Mouse (Mus musculus) thymus, adult 18-20 months (tissue): Measurements from ENCODE around the gene Wbp1.

Source experiments
- DNase-seq, 2 experiments: peaks; one replicate each; pipeline ENCODE4 v3.0.0; 2022; ENCODE audit warnings: mixed read lengths in 2 of 2

Wbp1 gene

DNA sequence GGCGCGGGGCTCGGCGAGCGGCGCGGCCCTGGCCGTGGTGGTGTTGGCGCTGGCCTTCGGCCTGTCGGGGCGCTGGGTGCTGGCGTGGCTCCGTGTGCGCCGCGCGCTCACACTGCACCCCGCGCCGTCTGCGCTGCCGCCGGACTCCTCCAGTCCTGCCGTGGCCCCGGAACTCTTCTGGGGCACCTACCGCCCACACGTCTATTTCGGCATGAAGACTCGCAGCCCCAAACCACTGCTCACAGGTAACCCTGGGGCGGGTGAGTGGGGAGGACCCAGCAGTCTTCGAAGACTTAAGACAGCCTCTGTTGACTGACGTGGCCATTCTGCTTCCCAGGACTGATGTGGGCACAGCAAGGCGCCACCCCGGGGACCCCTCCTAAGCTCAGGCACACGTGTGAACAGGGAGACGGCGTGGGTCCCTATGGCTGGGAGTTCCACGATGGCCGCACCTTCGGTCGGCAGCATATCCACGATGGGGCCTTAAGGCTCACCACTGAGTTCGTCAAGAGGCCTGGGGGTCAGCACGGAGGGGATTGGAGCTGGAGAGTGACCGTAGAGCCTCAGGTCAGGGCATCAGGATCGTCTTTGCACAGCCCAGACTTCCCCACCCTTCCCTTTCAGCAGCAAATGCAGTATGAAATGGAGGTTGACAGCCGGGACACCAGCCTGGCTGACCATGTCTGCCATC, 5.5 kb downstream of the Wbp1 start:
- peak in 1 of 2 experiments; percentile 42 for DNase-seq

DNA sequence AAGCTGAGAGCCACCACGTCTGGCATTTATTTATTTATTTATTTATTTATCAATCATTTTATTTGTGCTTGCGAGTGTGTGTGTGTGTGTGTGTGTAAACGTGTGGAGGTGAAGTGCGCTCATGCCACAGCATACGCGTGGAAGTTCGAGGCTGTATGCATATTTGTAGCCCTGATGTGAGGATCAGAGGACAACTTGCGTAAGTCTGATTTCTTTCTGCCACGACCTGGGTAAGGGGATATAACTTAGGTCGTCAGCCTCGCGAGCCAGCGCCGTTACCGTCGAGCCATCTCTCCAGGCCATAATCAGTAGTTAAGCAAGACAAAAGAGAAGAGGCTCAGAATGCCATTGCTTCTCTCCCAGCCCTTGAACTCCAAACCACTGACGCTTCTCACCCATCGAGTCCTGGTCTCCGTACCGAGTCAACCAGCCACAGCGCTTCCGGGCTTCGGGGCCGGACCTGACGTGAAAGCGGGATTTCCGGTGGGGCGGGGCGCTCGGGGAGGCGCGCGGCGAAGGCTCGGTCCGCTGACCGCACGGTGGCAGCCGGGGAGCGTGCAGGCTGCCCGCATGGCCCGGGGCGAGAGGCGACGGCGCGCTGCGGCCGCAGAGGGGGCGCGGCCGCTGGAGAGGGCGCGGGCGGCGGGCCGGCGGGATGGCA, 6.2 kb downstream of the Wbp1 start, which contains the start of gene Mogs:
Gene Mogs, plus strand, starts transcription at position 486 of the 661 bp plus-strand sequence.
- peak; percentile 87 to 88 for DNase-seq

DNA sequence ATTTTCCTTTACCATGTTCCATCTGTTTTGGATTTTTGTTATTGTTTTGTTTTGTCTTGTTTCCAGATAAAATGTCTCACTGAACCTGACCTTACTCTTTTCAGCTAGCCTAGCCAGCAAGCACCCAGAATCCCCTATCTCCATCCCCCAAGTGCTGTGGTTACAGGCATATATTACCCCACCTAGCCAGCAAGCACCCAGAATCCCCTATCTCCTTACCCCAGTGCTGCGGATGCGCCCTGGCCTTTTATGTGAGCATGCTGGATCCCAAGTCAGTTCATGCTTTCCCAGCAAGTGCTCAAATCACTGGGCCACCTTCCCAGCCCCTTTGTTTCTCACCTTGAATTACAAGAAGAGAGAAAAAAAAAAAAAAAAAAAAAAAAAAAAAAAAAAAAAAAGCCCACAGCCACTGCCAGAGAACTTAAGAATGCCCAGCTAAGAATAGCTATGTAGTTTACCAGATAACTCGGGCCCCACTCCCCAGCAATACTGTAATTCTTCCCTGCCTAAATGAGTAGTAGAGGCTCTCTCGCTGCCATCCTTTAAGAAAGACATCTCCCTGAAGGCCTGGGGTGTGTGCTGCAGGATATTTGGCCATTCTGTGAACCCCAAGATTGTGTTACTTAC, 9.7 kb downstream of the Wbp1 start:
- no peak for DNase-seq

DNA sequence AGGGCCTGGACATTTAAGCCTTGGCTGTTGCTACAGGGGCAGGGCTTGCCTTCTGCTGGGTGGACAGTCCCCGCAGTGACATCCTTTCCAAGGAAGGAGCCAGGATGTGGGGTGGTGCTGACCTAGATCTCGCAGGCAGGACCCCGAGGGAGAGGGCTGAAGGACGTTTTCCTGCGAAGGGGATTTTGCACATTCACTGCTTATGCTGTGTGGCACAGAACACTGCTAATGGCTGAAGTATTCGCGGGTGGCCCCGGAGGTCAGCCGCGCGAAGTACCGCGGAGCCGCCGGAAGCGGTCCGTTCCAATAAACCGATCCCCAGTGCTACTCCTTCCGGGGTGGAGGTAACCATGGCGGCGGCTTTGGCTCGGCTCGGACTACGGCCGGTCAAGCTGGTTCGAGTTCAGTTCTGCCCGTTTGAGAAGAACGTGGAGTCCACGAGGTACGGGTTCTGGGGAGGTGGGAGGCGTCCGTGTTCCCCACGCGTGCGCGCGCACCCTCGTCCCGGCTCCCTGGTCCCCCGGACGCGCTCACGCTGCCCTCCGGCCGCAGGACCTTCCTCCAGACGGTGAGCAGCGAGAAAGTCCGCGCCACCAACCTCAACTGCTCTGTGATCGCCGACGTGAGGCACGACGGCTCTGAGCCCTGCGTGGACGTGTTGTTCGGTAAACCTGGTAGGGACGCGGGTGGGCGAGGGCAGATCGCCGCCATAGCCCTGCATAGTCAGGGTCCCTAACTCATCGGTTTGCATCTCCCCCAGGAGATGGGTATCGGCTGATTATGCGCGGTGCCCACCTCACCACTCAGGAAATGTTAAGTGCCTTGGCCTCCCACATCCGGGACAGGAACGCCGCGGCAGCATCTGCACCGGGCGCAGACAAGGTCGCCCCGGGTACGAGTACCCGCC, 12.3 kb downstream of the Wbp1 start, which contains the start of gene Mrpl53:
Gene Mrpl53, plus strand, starts transcription at position 279 of the 907 bp plus-strand sequence.
- DNase-seq: peak; percentile 53 to 64

DNA sequence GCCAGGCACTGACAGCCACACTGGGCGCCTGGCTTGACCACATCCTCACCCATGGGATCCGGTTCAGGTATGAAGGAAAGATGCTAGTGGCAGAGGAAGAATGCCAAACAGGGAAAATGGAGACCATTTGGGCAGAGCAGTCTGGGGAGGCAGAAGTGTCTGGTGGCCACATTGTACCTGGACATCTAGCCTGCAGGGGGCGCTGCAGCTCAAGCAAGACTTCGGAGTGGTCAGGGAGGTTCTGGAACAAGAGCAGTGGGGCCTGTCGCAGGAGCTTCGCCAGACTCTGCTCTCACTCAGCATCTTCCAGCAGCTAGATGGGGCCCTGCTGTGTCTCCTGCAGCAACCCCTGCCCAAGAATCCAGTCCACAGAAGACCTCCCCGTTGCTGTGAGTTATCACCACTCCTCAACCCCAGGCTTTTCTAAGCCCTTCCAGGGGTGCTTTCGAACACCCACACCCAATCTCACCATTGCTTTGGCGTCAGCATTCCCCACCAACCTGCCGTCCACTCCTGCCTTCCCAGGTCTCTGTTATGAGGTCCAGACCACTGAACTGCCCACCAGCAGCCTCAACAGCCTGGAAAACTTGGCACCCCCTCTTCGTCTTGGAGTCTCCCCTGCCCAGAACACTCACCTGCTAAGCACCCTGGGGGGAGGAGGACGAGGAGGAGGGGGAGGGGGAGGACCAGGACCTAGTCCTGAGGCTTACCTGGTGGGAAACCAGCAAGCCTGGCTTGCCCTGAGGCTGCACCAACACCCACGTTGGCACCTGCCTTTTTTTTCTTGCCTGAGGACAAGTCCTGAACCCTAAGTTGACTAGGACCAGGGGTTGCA, 13.6 kb downstream of the Wbp1 start:
- peak; percentile 62 to 69 for DNase-seq

DNA sequence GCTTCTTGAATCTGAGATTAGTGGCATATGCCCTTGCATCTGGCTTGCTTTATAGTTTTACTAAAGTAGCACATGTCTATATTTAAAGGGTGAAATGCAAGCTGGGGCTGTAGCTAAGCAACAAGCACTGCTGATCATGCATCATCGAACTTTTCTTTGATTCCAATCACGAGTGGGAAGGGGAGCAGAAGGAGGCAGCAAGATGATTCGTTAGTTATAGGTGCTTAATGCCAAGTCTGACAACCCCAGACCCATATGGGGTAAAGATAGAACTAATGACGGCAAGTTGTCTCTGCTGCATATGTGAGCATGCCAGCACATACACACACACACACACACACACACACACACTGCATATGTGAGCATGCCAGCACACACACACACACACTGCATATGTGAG, 17.2 kb downstream of the Wbp1 start:
- no peak for DNase-seq

DNA sequence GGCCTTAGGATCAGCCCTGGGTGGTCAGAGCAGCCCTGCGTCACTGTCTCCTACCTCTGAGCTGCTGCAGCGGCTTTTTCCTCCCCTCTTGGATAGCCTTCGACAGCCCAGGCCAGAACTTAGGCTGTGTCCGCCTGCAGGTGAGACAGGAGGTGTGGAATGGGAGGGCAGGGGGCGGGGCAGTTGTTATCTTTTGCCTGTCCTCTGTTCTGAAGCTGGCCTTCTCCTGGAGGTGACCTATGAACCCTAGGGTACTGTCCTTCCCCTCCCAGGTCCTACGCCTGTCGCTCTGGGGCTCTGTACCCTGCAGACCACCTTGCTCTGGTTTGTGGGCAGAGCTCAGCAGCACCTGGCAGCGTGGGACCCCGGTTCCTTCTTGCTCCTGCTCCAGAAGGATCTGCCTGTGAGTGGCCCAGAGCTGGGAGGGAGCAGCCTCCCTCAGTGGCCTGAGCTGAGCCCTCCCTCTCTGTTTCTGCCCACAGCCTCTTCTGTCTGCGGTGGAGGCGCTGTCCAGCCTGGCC, 18.2 kb downstream of the Wbp1 start:
- DNase-seq: no peak

DNA sequence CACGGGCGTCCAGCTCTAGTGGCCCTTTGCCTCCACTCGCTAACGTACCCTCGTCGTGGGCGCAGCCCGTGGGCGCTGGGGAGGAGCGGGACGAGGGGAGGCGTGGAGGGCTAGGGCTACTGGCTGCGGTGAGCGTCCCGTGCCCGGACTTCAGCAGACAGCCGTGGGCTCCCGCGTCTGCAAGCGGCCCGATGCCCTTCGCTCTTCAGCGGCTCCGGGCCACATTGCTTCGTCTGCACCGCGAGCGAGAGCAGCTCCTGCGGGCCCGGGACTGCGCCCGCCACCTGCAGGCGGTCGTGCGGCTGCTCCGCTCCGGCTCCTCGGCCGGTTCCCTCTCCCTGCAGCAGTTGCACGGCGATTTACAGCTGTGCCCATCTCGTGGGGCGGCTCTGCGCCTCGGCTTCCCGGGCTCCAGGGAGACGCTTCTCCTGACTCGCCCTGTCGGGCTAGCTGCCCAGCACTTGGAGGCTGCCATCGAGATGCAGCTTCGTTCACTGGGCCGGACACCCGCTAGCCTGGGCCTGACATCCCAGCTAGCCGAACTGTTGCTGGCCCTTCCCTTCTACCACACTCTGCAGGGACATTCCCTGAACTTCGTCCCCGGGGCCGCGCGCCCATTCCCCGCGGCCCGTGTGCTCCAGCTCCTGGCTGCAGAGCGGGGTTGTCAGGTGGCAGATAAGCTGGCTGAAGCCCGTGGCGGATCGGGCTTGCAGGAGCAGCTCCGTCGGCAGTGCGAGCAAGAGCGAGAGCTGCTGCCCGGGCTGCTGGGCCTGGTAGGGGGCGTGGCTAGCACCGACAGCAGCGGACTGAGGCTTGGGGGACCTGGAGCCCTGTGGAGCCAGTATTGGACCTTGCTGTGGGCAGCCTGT, 19.4 kb downstream of the Wbp1 start:
- DNase-seq: peak; percentile 64 to 68

DNA sequence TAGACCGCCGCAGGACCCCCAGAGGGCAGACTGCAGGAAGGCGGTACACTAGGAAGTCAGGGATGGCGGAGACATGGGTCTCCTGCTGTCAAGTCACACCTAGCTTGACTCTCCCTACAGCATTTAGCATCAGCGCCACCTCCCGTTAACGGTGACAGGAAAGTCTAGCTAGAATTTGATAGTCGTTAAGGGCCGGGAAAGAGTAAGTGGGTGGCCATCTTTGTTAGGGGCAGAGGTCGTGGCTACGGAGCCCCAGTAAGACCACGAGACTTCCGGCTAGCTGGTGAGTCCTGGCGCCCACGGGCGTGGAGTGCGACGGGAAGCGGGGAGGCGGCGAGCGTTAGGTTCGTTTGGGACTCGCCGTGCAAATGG, 20.1 kb downstream of the Wbp1 start, which contains the start of the genes Ccdc142 and Gm42688:
Gene Ccdc142, plus strand, starts transcription at position 286 of the 372 bp plus-strand sequence.
Gene Gm42688, plus strand, starts transcription at position 302 of the 372 bp plus-strand sequence.
- DNase-seq: peak; percentile 83 to 95

DNA sequence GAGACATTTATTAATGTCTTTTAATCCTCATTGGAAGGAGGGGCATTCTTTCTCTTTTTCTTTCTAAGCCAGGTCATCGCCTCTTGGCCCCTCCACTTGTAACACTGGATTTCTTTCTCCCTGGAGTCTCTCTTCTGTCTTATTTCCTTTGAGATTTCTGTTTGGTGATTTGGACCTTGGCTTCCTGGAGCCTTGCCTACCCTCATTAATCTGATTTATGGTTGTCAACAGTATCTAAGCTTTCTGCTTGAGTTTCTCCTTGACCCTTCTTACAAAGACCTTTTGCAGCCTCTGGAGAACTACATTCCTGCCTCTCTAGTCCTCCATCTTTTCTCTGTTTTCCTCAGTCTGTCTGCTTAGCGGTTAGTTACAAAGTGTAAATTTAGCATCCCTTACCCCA, 22.9 kb downstream of the Wbp1 start:
- DNase-seq: no peak

DNA sequence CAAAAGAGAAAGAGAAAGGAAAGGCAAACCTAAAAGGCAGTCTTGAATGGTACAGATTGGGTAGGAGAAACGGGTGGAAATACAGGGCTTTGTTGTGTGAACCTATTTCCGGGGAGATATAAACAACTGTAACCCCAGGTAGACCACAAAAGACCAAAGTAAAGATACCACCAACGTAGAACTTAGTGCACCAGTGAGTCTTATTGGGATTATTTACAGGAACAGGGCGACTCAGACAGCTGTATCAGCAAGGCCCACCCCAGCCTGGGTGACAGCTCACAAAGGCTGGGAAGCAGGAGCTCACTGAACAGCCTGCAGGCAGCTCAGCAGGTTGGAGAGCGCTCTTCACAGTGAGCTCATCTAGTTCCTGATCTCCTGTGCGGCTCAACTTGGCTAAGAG, 25.4 kb downstream of the Wbp1 start:
- peak in 1 of 2 experiments; percentile 57 for DNase-seq

DNA sequence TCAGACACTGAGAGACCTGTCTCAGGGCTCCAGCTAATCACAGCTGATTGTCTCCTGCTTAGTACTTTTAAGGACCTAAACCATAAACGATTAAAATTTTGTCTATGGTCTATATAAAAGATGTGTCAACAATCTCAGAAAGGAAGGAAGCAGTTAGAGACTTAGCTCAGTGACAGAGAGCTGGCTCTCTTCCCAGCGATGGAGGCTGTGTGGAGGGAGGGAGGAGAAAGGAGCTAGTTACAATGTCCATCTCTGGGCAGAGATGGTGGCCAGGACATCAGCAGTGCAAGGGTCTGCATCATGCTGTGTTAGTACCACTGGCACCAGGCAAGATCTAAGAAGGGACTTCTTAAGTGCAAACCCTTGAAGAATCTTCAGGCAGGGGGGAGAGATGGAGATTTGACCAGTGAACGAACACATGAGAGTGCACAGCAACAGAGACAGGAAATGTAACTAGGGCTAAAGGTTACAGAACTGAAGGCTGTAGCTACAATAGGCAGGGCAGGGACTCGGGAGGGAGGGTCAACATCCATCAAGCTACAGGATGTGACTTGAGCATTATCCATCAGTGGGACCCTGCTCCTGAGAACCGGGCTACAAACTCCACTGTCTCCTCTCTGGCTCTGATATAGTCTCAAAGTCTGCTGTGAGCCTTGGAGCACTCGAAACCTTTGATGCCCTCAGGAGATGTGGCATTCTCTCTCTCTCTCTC, 28.8 kb downstream of the Wbp1 start:
- DNase-seq: no peak

DNA sequence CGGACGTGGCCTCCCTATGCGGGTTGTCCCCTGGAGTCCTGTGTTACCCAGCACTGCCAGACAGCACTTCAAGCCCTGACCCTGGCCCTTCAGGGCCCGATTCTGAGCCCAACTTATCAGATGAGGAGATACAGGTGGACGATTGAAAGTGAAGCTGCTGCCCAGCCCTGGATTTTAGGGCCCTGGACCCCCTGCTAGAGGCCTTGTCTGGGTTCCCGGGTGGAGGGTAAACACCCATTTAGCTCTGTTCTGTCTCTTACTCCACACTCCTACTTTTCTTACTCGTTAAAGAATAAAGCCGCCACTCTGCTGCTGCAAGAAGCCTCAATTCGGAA, 33.5 kb downstream of the Wbp1 start:
- no peak for DNase-seq

DNA sequence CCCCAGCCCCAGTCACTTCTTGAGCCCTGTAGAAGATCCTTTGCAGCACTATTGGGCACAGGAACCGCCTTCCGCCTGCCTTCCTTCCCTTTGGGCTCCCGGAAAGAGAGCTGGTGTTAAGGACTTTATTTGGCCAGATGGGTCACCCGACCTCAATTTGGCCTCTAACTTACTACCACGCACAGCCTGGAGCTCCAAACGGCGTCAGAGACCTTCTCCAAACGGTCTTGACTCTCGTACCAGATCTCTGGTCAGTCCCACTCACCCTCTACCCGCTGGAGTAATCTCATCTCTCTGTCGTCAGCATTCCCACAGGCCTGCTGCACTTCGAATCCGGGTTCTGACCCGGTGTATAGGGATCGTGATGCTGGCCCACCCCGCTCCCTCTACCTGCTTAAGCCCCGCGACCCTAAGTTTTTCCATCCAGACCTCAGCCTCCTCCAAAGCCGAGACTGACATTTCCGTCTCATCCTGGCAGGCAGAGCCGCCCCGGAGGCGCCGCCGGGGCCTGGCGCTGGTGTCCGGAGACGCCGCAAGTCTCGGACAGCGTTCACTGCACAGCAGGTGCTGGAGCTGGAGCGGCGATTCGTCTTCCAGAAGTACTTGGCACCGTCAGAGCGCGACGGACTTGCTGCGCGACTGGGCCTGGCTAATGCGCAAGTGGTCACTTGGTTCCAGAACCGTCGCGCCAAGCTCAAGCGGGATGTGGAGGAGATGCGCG, 34.0 kb downstream of the Wbp1 start:
- DNase-seq: no peak

DNA sequence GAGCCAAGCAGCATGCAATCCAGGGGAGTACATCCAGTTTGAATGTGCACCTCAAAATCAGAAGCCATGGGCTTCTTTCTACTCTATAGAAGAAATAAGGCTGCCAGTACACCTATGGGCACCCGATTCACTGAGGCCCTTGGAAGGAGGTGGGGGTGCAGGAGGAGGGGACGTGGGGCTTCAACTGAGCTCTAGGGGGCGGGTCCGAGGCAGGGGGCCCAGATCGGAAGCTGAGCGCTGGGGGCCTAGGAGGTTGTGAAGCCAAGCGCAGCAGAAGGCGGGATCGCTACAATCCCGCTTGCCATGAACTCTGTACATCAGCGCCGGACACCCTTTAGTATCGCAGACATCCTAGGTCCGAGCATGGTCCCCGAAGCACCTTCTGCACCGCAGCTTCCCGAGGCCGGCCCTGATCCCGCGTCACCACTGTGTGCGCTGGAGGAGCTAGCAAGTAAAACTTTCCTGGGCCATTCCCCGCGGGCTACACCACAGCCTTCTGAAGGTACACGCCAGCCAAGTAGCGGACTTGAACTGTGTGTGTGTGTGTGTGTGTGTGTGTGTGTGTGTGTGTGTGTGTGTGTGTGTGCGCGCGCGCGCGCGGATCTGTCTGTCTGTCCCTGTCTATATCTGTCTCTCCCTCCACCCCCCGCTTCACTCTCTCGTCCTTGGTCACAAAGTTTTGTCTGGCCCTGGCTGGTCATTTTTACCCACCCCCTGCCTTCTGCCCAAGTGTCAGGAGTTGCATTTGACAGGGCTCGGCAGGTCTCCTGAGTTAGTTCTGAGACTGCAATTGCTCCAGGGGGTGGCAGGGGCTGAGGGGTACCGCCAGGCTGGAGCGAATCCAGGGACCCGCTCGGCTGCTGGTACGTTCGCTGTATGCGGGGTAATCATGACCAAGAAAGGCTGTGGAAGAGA, 35.0 kb downstream of the Wbp1 start, which contains the start of gene Lbx2:
Gene Lbx2, plus strand, starts transcription at position 247 of the 915 bp plus-strand sequence.
- no peak for DNase-seq

DNA sequence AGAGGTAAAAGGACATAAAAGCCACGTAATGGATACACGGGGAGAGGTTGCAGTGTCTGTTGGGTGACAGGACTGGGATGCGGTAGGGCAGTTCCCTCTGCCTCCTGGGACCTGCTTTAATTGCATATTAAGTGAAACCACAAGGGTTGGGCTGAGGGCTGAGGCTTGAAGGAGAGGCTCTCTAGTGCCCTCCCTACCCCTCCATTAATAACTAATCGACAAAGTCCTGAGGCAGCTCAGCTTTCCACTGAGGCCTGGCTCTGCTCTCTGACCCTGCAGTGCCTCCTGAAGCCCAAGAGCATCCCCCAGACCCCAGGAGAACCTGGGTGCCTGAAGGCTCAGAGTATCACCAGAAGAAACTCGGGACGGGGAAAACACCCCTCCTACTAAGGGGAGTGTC, 36.9 kb downstream of the Wbp1 start:
- DNase-seq: no peak

DNA sequence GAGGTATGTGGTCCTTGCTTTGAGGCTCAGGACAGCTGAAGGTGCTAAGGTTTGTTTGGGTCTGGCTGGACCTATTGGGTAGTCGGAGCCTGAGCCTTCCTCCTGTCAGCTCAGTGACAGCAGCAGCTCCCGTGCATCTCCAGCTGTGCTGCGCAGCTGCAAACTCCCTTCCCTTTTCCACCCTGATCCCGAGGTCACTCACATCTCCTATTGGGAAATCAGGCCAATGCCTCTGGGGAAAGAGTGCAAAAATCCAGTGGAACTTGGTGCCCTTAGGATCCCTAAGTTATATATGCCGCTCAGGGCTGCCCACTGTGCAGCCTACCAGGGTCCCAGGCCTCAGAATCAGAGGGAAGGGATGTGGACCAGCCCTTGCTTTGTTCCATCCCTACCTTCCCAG, 37.9 kb downstream of the Wbp1 start:
- no peak for DNase-seq

DNA sequence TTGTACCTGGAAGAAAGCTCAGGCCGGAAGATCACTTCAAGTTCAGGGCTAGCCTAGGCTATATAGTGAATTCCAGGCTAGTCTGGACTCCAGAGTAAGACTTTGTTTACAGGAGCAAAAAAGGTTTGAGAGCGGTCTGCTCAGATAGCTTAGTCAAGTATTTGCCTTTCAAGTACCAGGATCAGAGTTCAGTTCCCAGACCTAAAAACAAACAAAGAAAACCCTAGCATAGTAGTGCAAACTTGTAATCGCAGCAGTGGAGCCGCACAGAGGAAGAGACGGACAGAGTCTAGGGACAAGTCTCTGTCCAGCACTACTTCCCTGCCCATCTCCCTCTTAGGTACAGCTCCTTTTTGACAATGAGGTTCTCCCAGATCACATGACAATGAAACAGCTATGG, 41.1 kb downstream of the Wbp1 start:
- DNase-seq: no peak
